Mouse (Mus musculus) heart, postnatal 0 days (tissue): ENCODE measurements at regions not wholly inside any gene's neighbourhood (a gene's known extent, or its start where the extent isn't known, plus 50 kb on each side); places are given as distances from the start of the nearest gene placed in this dataset.

Experiments used
- ATAC-seq: fragments of 200-750 bp; cut with Nextera tagmentation; 2 replicates; pipeline ENCODE4 v1.8.0; 2017; ENCODE audit warnings: low read depth, moderate number of reproducible peaks, moderate library complexity; ENCODE audit not compliant: insufficient read depth
- DNase-seq: peaks from one replicate; pipeline ENCODE4 v3.0.0-alpha.2; 2016; ENCODE audit warnings: low spot score
- H3K27ac ChIP-seq: fragments of 300-500 bp; sonication (generic); 2 replicates; pipeline ENCODE4 v1.5.1; 2014; ENCODE audit warnings: low read depth, mild to moderate bottlenecking
- H3K27me3 ChIP-seq: fragments of 300-500 bp; sonication (generic); 2 replicates; pipeline ENCODE4 v1.6.1; 2014; ENCODE audit warnings: low read length, mixed read lengths; ENCODE audit not compliant: control insufficient read depth, insufficient read depth
- H3K36me3 ChIP-seq: fragments of 300-500 bp; sonication (generic); replicated peaks from 2 replicates; pipeline ENCODE4 v1.6.1; 2014; ENCODE audit warnings: low read length, mixed read lengths; ENCODE audit not compliant: control insufficient read depth, insufficient read depth
- H3K4me1 ChIP-seq: fragments of 300-500 bp; sonication (generic); 2 replicates; pipeline ENCODE4 v1.6.1; 2014; ENCODE audit warnings: antibody characterized with exemption; ENCODE audit not compliant: control insufficient read depth, insufficient read depth
- H3K4me2 ChIP-seq: fragments of 300-500 bp; sonication (generic); 2 replicates; pipeline ENCODE4 v1.6.1; 2014; ENCODE audit warnings: low read depth, mild to moderate bottlenecking, low read length, moderate library complexity
- H3K4me3 ChIP-seq: fragments of 300-500 bp; sonication (generic); 2 replicates; pipeline ENCODE4 v1.5.1; 2014; ENCODE audit warnings: low read depth, low read length
- H3K9ac ChIP-seq: fragments of 300-500 bp; sonication (generic); replicated peaks from 2 replicates; pipeline ENCODE4 v1.6.1; 2014; ENCODE audit warnings: low read depth, low read length, mixed read lengths
- H3K9me3 ChIP-seq: fragments of 300-500 bp; sonication (generic); replicated peaks from 2 replicates; pipeline ENCODE4 v1.6.1; 2016; ENCODE audit warnings: low read length; ENCODE audit not compliant: control insufficient read depth
- CTCF ChIP-seq: IDR thresholded peaks from 2 replicates; pipeline ENCODE4 v1.5.1; 2016; ENCODE audit warnings: antibody characterized with exemption, control low read depth, low read depth
- EP300 ChIP-seq: IDR thresholded peaks from 2 replicates; pipeline ENCODE4 v1.6.1; 2016; ENCODE audit warnings: antibody characterized with exemption, low read depth
- WGBS: fragments of 180-500 bp; shearing (Covaris S2); extraction: QIAGEN DNeasy Blood & Tissue Kit; methylation state at CpG from one replicate; pipeline ENCODE4 v1.1.7; 2014; 5-methylcytosine and 5-hydroxymethylcytosine counted together

DNA sequence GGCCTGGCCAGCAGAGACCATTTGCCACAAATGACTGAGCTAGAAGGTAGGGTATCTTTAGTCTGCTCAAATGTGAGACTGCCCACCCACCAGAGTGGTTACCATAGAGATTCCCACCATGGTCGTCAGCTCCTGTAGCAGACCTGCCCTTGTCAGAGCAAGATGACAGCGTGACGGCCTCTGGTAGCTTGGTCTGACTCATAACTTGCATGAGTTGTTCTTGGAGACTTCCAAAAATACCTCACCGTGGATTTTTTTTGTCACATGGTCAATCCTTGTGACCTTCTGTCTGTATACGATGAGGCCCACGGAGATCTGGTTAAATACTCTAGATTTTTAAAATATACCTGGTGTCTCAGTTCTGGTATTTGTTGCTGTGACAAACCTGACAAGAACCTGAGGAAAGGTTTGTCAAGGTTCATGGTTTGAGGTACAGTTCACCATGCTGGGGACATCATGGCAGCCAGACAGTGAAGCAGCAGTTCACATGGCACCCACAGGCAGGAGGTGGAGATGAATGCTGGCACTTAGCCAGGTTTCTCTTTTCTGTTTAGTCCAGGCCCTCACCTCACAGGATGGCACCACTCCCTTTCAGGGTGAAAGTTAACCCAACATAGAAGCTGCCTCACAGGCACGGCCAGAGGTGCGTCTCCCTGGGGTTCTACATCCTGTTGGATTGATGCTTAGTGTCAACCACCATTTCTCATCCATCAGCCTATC is 91.4 kb upstream of the Ctnnb1 start:
- WGBS = 80% methylated on average over 8 of the region's 8 CpGs
- no peaks in the 10 kb centered on the region for H3K9me3 ChIP-seq
- no peak overlapping the region for H3K27ac ChIP-seq
- H3K9ac ChIP-seq = no peak overlapping the region
- no peak overlapping the region for H3K4me2 ChIP-seq
- H3K4me1 ChIP-seq = no peaks in the 10 kb centered on the region
- DNase-seq = no peak
- no peak for ATAC-seq
- no peaks in the 10 kb centered on the region for H3K27me3 ChIP-seq
- no peaks in the 10 kb centered on the region for H3K36me3 ChIP-seq
- H3K4me3 ChIP-seq = no peak overlapping the region
- TF ChIP-seq CTCF (no peak), EP300 (no peak)

DNA sequence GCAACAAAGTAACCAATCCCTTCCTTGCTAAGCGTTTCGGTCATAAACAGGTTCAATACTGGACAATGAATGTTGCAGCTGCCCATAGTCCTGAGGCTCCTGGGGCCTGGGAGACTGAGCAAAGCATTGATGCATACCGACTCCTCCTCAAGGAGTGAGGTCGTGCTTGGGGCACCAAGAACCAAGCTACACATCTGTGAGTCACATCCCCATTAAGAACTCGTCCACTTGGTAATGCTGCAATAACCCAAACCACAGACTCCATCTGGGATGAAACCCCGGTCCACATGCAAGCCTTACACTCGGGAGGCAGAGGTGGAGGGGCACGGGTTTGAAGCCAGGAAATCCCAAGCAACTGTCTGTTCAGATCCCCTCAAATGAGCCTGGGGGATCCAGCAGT is 85.3 kb upstream of the Ctnnb1 start:
- Histone ChIP-seq H3K4me2 (no peak overlapping the region), H3K4me1 (peaks cover 9% of the 10 kb centered on the region; the same call in 1 of the 2 replicates), H3K36me3 (no peaks in the 10 kb centered on the region), H3K9me3 (no peaks in the 10 kb centered on the region), H3K27me3 (no peaks in the 10 kb centered on the region), H3K4me3 (no peak overlapping the region), H3K9ac (no peak overlapping the region), H3K27ac (no peak overlapping the region)
- DNase-seq = no peak
- 73% methylated on average over 8 of the region's 8 CpGs for WGBS
- no peak for ATAC-seq
- no peak for TF ChIP-seq EP300
- no peak for TF ChIP-seq CTCF

DNA sequence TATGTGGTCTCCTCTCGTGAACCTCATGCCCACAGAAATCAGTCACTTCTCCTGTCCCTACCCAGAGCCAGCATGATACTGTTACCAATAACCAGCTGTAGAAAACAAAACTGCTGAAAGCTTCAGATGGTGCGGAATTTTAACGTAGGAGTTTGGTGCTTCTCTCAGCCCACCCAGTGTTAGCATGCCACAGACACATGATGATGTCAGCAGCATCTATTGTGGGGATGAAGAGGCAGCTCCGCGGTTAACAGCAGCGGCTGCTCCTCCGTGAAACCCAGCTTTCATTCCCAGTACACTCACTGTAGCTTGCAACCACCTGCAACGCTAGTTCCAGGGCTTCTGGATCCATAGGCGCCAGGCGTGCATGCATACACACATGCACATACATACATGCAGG is 83.5 kb upstream of the Ctnnb1 start:
- 75% methylated on average over 10 of the region's 10 CpGs for WGBS
- ATAC-seq = no peak
- H3K27me3 ChIP-seq = no peaks in the 10 kb centered on the region
- no peak overlapping the region for H3K27ac ChIP-seq
- H3K9me3 ChIP-seq = no peaks in the 10 kb centered on the region
- H3K4me3 ChIP-seq = no peak overlapping the region
- H3K9ac ChIP-seq = no peak overlapping the region
- no peak for DNase-seq
- H3K4me2 ChIP-seq = no peak overlapping the region
- H3K36me3 ChIP-seq = no peaks in the 10 kb centered on the region
- TF ChIP-seq EP300 (no peak), CTCF (no peak)
- H3K4me1 ChIP-seq = peaks cover 20% of the 10 kb centered on the region

DNA sequence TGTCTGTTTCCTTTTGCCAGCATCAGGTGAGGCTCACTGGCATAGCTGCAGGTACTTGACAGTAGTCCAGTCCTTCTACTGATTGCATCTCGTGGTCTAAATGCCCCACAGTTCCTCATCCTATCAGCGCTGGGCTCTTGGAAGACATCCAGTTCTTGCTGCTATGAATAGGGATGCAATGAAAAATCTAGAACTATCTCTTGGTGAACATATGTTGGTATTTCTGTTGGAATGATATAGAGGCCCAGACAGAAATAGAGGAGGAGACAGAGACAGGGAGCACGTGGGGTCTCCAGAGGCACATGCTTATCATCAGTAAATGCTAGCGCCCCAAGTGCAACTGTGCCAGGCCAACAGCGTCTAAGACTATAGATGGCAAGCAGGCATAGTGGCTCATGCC is 81.4 kb upstream of the Ctnnb1 start:
- Histone ChIP-seq H3K9ac (no peak overlapping the region), H3K9me3 (no peaks in the 10 kb centered on the region), H3K4me3 (no peak overlapping the region), H3K27ac (no peak overlapping the region), H3K27me3 (no peaks in the 10 kb centered on the region), H3K36me3 (no peaks in the 10 kb centered on the region), H3K4me2 (no peak overlapping the region), H3K4me1 (peaks cover 27% of the 10 kb centered on the region)
- WGBS = 26% methylated on average over 5 of the region's 5 CpGs
- ATAC-seq (no peak; the same call in 1 of the 2 replicates), DNase-seq (no peak)
- TF ChIP-seq EP300 = no peak

DNA sequence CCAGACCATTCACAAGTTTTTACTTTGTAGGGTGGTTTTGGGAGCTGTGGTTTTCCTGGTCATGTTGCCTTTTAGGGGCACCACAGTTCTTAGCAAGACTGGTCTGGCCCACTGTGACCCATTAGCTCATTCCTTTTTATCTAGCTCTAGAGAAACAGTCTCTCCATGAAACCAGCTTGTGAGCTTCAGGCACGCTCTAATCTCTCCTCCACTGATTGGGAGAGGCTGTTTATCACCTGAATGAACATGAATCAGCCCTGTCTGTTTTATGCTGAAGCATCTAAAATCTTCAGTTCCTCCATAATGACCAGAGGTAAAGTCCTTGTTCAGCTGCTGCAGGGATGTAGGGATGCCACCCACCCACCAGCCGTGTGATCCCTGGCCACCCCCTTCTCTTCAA is 80.1 kb upstream of the Ctnnb1 start:
- H3K4me1 ChIP-seq = peaks cover 30% of the 10 kb centered on the region
- WGBS = 67% methylated on average over 2 of the region's 2 CpGs
- no peak overlapping the region for H3K9ac ChIP-seq
- no peak for TF ChIP-seq EP300
- TF ChIP-seq CTCF = no peak
- no peak overlapping the region for H3K4me3 ChIP-seq
- no peak overlapping the region for H3K27ac ChIP-seq
- H3K9me3 ChIP-seq = no peaks in the 10 kb centered on the region
- no peak overlapping the region for H3K4me2 ChIP-seq
- DNase-seq (no peak), ATAC-seq (no peak)
- no peaks in the 10 kb centered on the region for H3K36me3 ChIP-seq
- H3K27me3 ChIP-seq = no peaks in the 10 kb centered on the region

DNA sequence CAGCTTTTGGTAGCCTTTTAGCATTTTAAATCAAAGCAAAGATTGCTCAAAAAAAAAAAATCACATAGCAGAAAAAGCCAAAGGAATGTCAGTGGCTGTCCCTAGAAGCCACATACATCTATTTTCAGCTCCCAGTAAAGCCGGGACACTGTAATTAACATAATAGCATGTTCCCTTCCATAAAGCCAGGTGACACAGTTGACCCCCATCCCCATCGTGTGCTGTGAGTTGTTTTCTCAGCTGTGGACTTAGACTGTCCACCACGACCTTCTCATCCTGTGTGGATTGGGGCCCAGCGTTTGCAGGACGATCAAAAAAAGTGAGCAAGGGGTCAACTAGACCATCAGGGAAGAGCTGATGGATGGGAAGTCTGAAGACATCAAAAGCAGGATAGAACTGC is 78.9 kb upstream of the Ctnnb1 start:
- H3K4me1 ChIP-seq = peaks cover 35% of the 10 kb centered on the region
- H3K36me3 ChIP-seq = no peaks in the 10 kb centered on the region
- no peak overlapping the region for H3K4me2 ChIP-seq
- 64% methylated on average over 5 of the region's 5 CpGs for WGBS
- no peak overlapping the region for H3K4me3 ChIP-seq
- H3K27ac ChIP-seq = no peak overlapping the region
- H3K9ac ChIP-seq = no peak overlapping the region
- DNase-seq (no peak), ATAC-seq (no peak)
- TF ChIP-seq EP300 (no peak), CTCF (no peak)
- no peaks in the 10 kb centered on the region for H3K9me3 ChIP-seq
- H3K27me3 ChIP-seq = no peaks in the 10 kb centered on the region
